Mouse (Mus musculus): ENCODE measurements around the gene Tmem69. TPM values are rescaled to one million over a fixed set of nuclear protein-coding genes. Genes with fewer than 3 reads are reported as not detected.

The Tmem69 gene
- polyA plus RNA-seq (2012; rRNA removed): 2.3 and 3.9 TPM in 2 replicates

- H3K4me1 ChIP-seq (ENCODE audit: control insufficient read depth, insufficient read depth, low read length): peaks cover 2% of the 10 kb centered on the region
- TF ChIP-seq CTCF (IDR thresholded peaks at IDR 0.05; ENCODE audit: insufficient read depth, low read length) (no peak), POLR2A (IDR thresholded peaks at IDR 0.05; ENCODE audit: borderline replicate concordance, extremely low read depth, low read depth, low read length) (no peak)
- DNase-seq: peak; percentile 77
- WGBS: 2% methylated on average over 23 of the region's 23 CpGs
- peak within 1 kb of the TSS; percentile 88 for H3K4me3 ChIP-seq (replicated peaks; ENCODE audit: extremely low read depth, low read depth, low read length)
Observed at GRCm38 (mm10) chr4:116555413-116556300, at the start of gene Tmem69. TSS of gene Tmem69 (minus strand) at chr4:116555936.

- DNase-seq: peak; percentile 89
- WGBS: under 1% methylated on average over 50 of the region's 50 CpGs
- H3K4me1 ChIP-seq (ENCODE audit: control insufficient read depth, insufficient read depth, low read length): 0 out of 2 replicates have a peak, but pooled peaks cover 4% of the 10 kb centered on the region
- no peak for TF ChIP-seq CTCF (IDR thresholded peaks at IDR 0.05; ENCODE audit: insufficient read depth, low read length)
- TF ChIP-seq POLR2A (IDR thresholded peaks at IDR 0.05; ENCODE audit: borderline replicate concordance, extremely low read depth, low read depth, low read length): peak; percentile 79
- peak overlapping the region; percentile 80 for H3K4me3 ChIP-seq (replicated peaks; ENCODE audit: extremely low read depth, low read depth, low read length)
Observed at GRCm38 (mm10) chr4:116596978-116597881, 41.5 kb upstream of the Tmem69 start.

GRCm38 (mm10) chr4:116596379-116596778, 40.6 kb upstream of the Tmem69 start, which contains the start of gene Ccdc17:
TSS of gene Ccdc17 (plus strand) at chr4:116596654.
- 24% methylated on average over 5 of the region's 5 CpGs for WGBS
- peak; percentile 24 for DNase-seq
- peak within 1 kb of the TSS; percentile 80 for H3K4me3 ChIP-seq (replicated peaks; ENCODE audit: extremely low read depth, low read depth, low read length)
- 0 out of 2 replicates have a peak, but pooled peaks cover 4% of the 10 kb centered on the region for H3K4me1 ChIP-seq (ENCODE audit: control insufficient read depth, insufficient read depth, low read length)
- TF ChIP-seq CTCF (IDR thresholded peaks at IDR 0.05; ENCODE audit: insufficient read depth, low read length) (no peak), POLR2A (IDR thresholded peaks at IDR 0.05; ENCODE audit: borderline replicate concordance, extremely low read depth, low read depth, low read length) (no peak)

- Histone ChIP-seq H3K4me1 (ENCODE audit: control insufficient read depth, insufficient read depth, low read length) (0 out of 2 replicates have a peak, but pooled peaks cover 4% of the 10 kb centered on the region), H3K4me3 (replicated peaks; ENCODE audit: extremely low read depth, low read depth, low read length) (no peak overlapping the region)
- 80% methylated on average over 8 of the region's 8 CpGs for WGBS
- no peak for TF ChIP-seq POLR2A (IDR thresholded peaks at IDR 0.05; ENCODE audit: borderline replicate concordance, extremely low read depth, low read depth, low read length)
- no peak for TF ChIP-seq CTCF (IDR thresholded peaks at IDR 0.05; ENCODE audit: insufficient read depth, low read length)
- no peak for DNase-seq
Observed at GRCm38 (mm10) chr4:116595793-116596192, 40.1 kb upstream of the Tmem69 start.

- TF ChIP-seq POLR2A (IDR thresholded peaks at IDR 0.05; ENCODE audit: borderline replicate concordance, extremely low read depth, low read depth, low read length) (no peak), CTCF (IDR thresholded peaks at IDR 0.05; ENCODE audit: insufficient read depth, low read length) (no peak)
- no peak for DNase-seq
Observed at GRCm38 (mm10) chr4:116558151-116558882, 2.6 kb upstream of the Tmem69 start.

GRCm38 (mm10) chr4:116557306-116558121, 1.8 kb upstream of the Tmem69 start, which contains the start of gene Gpbp1l1:
TSS of gene Gpbp1l1 (plus strand) at chr4:116557658.
- TF ChIP-seq POLR2A (IDR thresholded peaks at IDR 0.05; ENCODE audit: borderline replicate concordance, extremely low read depth, low read depth, low read length): peak; percentile 77; the same call in 1 of the 2 replicates
- no peak for TF ChIP-seq CTCF (IDR thresholded peaks at IDR 0.05; ENCODE audit: insufficient read depth, low read length)
- peak; percentile 98 for DNase-seq
- WGBS: under 1% methylated on average over 76 of the region's 78 CpGs
- peak within 1 kb of the TSS; percentile 91 for H3K4me3 ChIP-seq (replicated peaks; ENCODE audit: extremely low read depth, low read depth, low read length)
- peaks cover 5% of the 10 kb centered on the region for H3K4me1 ChIP-seq (ENCODE audit: control insufficient read depth, insufficient read depth, low read length)

More at GRCm38 (mm10) chr4:116558151-116558882, 2.6 kb upstream of the Tmem69 start:
- Histone ChIP-seq H3K4me3 (replicated peaks; ENCODE audit: extremely low read depth, low read depth, low read length) (peak overlapping the region; percentile 91), H3K4me1 (ENCODE audit: control insufficient read depth, insufficient read depth, low read length) (peaks cover 5% of the 10 kb centered on the region)
- 2% methylated on average over 15 of the region's 15 CpGs for WGBS

- Histone ChIP-seq H3K4me1 (ENCODE audit: control insufficient read depth, insufficient read depth, low read length) (peaks cover 2% of the 10 kb centered on the region), H3K4me3 (replicated peaks; ENCODE audit: extremely low read depth, low read depth, low read length) (peak overlapping the region; percentile 88)
- under 1% methylated on average over 28 of the region's 28 CpGs for WGBS
- DNase-seq: peak; percentile 94
- TF ChIP-seq POLR2A (IDR thresholded peaks at IDR 0.05; ENCODE audit: borderline replicate concordance, extremely low read depth, low read depth, low read length): peak; percentile 94
- no peak for TF ChIP-seq CTCF (IDR thresholded peaks at IDR 0.05; ENCODE audit: insufficient read depth, low read length)
Observed at GRCm38 (mm10) chr4:116556561-116557305, 997 bp upstream of the Tmem69 start.

Data from lung, adult 2 months (tissue).